Mouse (Mus musculus) midbrain, embryonic 13.5 days (tissue): Measurements from ENCODE around the gene Arl2bp. TPM values are rescaled to one million over a fixed set of nuclear protein-coding genes. Genes with fewer than 3 reads are reported as not detected.
A peak's percentile ranks its signal among the peaks of the same experiment; 100 is the strongest.

ENCODE experiments used
- ATAC-seq: fragments of 200-750 bp; cut with Nextera tagmentation; 2 replicates; pipeline ENCODE4 v1.8.0; 2017; ENCODE audit warnings: mild to moderate bottlenecking, moderate TSS enrichment, moderate library complexity
- H3K27ac ChIP-seq: fragments of 300-500 bp; sonication (generic); 2 replicates; pipeline ENCODE4 v1.5.1; 2015; ENCODE audit warnings: inconsistent platforms, mild to moderate bottlenecking, moderate library complexity
- H3K27me3 ChIP-seq: fragments of 300-500 bp; sonication (generic); 2 replicates; pipeline ENCODE4 v1.6.1; 2015; ENCODE audit warnings: mild to moderate bottlenecking, inconsistent platforms
- H3K36me3 ChIP-seq: fragments of 300-500 bp; sonication (generic); 2 replicates; pipeline ENCODE4 v1.6.1; 2015; ENCODE audit warnings: mild to moderate bottlenecking, inconsistent platforms
- H3K4me1 ChIP-seq: fragments of 300-500 bp; sonication (generic); replicated peaks from 2 replicates; pipeline ENCODE4 v1.6.1; 2015; ENCODE audit warnings: inconsistent platforms
- H3K4me2 ChIP-seq: fragments of 300-500 bp; sonication (generic); replicated peaks from 2 replicates; pipeline ENCODE4 v1.6.1; 2015; ENCODE audit warnings: moderate library complexity, mild to moderate bottlenecking, inconsistent platforms
- H3K4me3 ChIP-seq: fragments of 300-500 bp; sonication (generic); replicated peaks from 2 replicates; pipeline ENCODE4 v1.5.1; 2015; ENCODE audit warnings: mild to moderate bottlenecking, inconsistent platforms
- H3K9ac ChIP-seq: fragments of 300-500 bp; sonication (generic); replicated peaks from 2 replicates; pipeline ENCODE4 v1.6.1; 2015; ENCODE audit warnings: mild to moderate bottlenecking, inconsistent platforms
- H3K9me3 ChIP-seq: fragments of 300-500 bp; sonication (generic); 2 replicates; pipeline ENCODE4 v1.6.1; 2016; ENCODE audit warnings: mild to moderate bottlenecking, inconsistent platforms
- WGBS: fragments of 180-500 bp; shearing (Covaris S2); methylation state at CpG from one replicate; pipeline ENCODE4 v1.1.7; 2015; 5-methylcytosine and 5-hydroxymethylcytosine counted together
- polyA plus RNA-seq: library from polyadenylated mRNA; unstranded; fragments of >200 nt; fragmentation: Nextera tagmentation; extraction: Ambion mirVana; gene quantifications from 2 replicates; pipeline ENCODE4 v1.2.1, GENCODE M21; 2015

Gene Arl2bp
- polyA plus RNA-seq, 1 experiment from 2014 or later = 256 TPM

DNA sequence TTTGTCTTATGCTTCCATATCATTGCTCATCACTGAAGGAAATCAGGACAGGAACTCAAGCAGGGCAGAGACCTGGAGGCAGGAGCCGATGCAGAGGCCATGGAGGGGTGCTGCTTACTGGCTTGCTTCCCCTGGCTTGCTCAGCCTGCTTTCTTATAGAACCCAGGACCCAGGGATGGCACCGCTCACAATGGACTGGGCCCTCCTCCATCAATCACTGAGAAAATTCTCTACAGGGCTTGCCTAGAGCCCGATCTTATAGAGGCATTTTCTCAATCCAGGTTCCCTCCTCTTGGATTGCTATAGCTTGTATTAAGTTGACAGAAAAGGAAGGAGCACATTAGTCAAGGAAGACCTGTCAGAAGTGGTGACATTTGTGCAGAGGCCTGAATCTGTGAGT, 30.2 kb downstream of the Arl2bp start:
- peak overlapping the region; percentile 72; the same call in 1 of the 2 replicates for H3K4me2 ChIP-seq
- H3K4me3 ChIP-seq = peak overlapping the region; percentile 43; the same call in 1 of the 2 replicates
- WGBS = 50% methylated on average over 3 of the region's 3 CpGs

DNA sequence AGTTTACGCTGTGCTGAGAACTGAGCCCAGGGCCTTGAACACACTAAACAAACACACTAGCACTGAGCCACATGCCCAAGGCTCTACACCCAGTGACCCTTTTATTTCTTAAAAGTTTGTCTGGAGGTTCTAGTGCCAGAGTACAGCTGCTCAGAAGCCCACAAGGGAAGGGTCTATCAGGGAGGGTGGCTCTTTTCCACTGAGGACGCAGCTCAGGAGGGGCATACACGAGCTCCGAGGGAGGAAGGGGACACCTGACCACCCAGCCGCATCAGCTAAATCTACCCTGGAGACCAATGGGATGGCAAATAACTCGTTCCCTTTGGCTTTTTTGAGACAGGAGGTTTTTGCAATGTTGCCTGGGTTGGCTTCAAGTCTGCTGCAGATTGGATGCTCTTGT, 31.6 kb downstream of the Arl2bp start:
- H3K27me3 ChIP-seq = peaks cover 51% of the 10 kb centered on the region
- H3K27ac ChIP-seq = no peak overlapping the region
- no peaks in the 10 kb centered on the region for H3K9me3 ChIP-seq
- H3K4me1 ChIP-seq = peaks cover 15% of the 10 kb centered on the region
- no peaks in the 10 kb centered on the region for H3K36me3 ChIP-seq
- 82% methylated on average over 6 of the region's 6 CpGs for WGBS
- H3K9ac ChIP-seq = no peak overlapping the region
- no peak for ATAC-seq
- H3K4me3 ChIP-seq = no peak overlapping the region
- no peak overlapping the region for H3K4me2 ChIP-seq

More for the DNA sequence above, 30.2 kb downstream of the Arl2bp start:
- Histone ChIP-seq H3K9ac (no peak overlapping the region), H3K4me1 (peaks cover 18% of the 10 kb centered on the region), H3K9me3 (no peaks in the 10 kb centered on the region), H3K36me3 (no peaks in the 10 kb centered on the region), H3K27ac (no peak overlapping the region), H3K27me3 (peaks cover 61% of the 10 kb centered on the region)
- ATAC-seq = no peak

DNA sequence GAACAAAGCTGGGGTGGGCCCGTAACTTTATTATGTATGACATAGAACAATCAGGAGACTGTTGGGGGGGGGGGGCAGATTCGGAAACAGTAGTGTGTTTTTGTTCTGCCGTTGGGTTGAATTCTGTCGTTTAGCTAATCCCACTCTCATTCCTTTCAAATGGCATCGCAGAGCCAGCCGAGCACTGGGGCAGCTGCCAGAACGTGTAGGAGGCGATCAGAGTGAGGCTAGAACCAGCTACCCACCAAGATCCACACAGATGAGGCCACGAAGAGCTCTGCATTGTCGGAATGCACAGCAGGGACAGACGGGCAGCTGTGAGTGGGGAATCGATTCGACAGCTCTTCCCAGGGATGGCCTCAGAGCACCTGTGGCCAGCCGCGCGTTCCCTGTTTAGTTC, 33.0 kb downstream of the Arl2bp start:
- H3K4me2 ChIP-seq = no peak overlapping the region
- peaks cover 37% of the 10 kb centered on the region for H3K27me3 ChIP-seq
- H3K9ac ChIP-seq = no peak overlapping the region
- peaks cover 15% of the 10 kb centered on the region for H3K4me1 ChIP-seq
- ATAC-seq = no peak
- H3K27ac ChIP-seq = no peak overlapping the region
- H3K4me3 ChIP-seq = no peak overlapping the region
- H3K9me3 ChIP-seq = no peaks in the 10 kb centered on the region
- no peaks in the 10 kb centered on the region for H3K36me3 ChIP-seq
- WGBS = 56% methylated on average over 16 of the region's 16 CpGs

DNA sequence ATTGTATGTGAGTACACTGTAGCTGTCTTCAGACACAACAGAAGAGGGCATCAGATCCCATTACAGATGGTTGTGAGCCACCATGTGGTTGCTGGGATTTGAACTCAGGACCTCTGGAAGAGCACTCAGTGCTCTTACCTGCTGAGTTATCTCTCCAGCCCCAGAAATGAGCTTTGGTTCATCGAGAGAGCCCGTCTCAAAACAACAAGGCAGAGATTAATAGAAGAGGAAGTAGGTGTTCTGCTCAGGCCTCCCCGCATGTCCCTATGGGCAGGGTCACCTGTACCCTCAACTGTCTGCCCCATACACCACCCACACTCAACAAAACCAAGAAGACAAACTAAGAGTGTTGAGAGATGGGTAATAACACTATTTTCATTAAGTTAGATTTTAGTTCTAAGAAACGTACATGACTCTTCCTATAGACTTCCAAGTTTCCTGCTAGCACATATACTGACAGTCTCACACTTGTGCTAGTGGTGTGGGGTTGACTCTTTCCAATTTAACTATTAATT, 34.1 kb downstream of the Arl2bp start:
- Histone ChIP-seq H3K27me3 (peaks cover 26% of the 10 kb centered on the region), H3K4me1 (peaks cover 8% of the 10 kb centered on the region), H3K4me3 (no peak overlapping the region), H3K9ac (no peak overlapping the region), H3K27ac (no peak overlapping the region), H3K9me3 (no peaks in the 10 kb centered on the region), H3K4me2 (no peak overlapping the region), H3K36me3 (no peaks in the 10 kb centered on the region)
- ATAC-seq = no peak
- WGBS = 87% methylated on average over 4 of the region's 4 CpGs

DNA sequence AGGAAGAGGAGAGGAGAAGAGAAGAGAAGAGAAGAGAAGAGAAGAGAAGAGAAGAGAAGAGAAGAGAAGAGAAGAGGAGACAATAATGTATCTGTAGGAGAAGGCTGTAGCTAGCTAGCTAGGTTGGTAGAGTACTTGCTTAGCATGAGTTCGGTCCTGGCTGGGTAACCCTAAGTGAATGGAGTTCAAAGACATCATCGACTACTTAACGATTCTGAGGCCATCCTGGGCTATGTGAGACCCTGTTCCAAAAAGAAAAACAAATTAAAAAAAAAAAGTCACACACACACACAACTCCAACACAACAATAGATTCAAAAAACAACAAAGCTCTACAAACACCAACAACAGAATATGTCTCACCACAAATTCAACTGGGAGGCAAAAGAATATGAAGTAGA, 35.8 kb downstream of the Arl2bp start:
- Histone ChIP-seq H3K27me3 (peaks cover 15% of the 10 kb centered on the region), H3K4me1 (no peaks in the 10 kb centered on the region), H3K9me3 (no peaks in the 10 kb centered on the region), H3K4me2 (peak overlapping the region; percentile 50; the same call in 1 of the 2 replicates), H3K9ac (no peak overlapping the region), H3K4me3 (no peak overlapping the region), H3K27ac (no peak overlapping the region), H3K36me3 (no peaks in the 10 kb centered on the region)
- 78% methylated on average over 3 of the region's 3 CpGs for WGBS
- ATAC-seq = no peak

DNA sequence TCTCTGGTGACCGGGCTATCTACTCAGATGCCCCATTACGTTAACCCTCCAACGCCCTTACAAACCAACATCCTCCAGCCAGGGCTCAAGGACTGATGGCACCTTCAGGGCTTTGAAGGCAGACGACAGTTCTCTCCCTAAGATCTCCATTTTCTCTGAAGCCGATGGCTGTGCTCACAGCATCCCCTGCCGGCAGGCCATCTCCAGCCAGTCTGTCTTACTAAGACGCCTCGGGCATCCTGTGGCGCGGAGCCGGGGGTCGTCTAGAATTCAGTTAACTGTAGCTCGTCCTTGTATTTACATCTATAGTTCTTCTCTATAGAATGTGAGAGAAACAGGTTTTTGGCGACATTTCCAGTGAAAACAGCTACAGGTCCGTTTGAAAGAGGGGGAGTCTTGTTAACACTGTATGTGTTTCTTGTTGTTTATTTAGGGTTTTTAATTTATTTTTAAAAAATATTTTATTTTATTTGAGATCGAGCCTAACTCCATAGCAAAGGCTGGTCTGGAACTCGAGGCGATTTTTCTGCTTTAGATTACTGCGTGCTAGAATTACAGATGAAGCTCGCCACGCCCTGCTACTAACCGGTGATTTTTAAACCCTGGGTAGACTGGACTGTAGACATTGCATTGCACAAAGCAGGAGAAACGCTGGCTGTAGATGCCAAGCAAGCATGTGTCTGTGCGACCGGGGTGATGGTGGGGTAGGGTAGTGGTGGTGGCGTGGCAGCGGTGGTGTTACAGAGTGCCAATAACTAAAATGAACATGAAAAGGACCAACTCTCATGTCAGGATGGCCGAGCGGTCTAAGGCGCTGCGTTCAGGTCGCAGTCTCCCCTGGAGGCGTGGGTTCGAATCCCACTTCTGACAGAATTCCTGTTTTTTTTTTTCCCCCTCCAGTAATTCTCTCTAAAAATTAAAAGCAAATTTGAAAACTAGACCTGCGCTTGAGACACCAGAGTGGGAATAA, 36.7 kb downstream of the Arl2bp start:
- under 1% methylated on average over 35 of the region's 35 CpGs for WGBS
- no peaks in the 10 kb centered on the region for H3K4me1 ChIP-seq
- H3K36me3 ChIP-seq = no peaks in the 10 kb centered on the region
- peak overlapping the region; percentile 50 for H3K4me2 ChIP-seq
- H3K9me3 ChIP-seq = no peaks in the 10 kb centered on the region
- H3K27me3 ChIP-seq = peaks cover 6% of the 10 kb centered on the region
- peak; percentile 75 for ATAC-seq
- peak overlapping the region; percentile 6; the same call in 1 of the 2 replicates for H3K27ac ChIP-seq
- peak overlapping the region; percentile 35 for H3K4me3 ChIP-seq
- peak overlapping the region; percentile 29; the same call in 1 of the 2 replicates for H3K9ac ChIP-seq

DNA sequence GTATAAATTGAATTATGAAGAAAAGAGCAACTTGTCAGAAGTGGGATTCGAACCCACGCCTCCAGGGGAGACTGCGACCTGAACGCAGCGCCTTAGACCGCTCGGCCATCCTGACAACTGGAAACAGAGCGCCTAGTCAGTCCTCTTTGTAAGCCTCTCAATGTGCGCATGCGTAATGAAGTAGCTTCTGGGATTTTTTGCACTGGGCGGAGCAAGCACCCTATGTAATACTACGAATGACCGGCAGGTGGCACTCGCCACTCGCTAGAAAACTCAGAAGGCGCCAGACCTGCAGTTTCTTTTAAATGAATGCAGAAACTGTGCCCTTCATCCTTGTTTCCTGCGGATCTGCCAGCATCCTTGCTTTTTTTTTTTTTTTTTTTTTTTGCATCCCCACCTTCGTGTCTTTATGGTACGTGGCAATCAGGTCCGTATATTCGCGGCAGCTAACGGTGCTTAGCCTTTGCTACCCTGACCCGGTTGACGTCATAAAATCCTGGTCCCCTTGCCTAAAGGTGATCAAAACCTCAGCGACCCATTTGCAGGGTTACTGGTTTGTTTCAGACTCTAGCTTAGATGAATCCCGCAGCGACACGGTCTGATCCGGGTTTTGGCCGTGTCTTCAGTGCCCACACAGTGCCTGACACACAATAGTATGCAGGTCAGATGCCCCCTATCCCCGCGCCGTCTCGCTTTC, 37.7 kb downstream of the Arl2bp start:
- Histone ChIP-seq H3K4me2 (peak overlapping the region; percentile 60), H3K9ac (peak overlapping the region; percentile 70), H3K36me3 (no peaks in the 10 kb centered on the region), H3K27ac (peak overlapping the region; percentile 72), H3K4me1 (no peaks in the 10 kb centered on the region), H3K4me3 (peak overlapping the region; percentile 51), H3K27me3 (0 out of 2 replicates have a peak, but pooled peaks cover 5% of the 10 kb centered on the region), H3K9me3 (no peaks in the 10 kb centered on the region)
- ATAC-seq = peak; percentile 91
- WGBS = under 1% methylated on average over 35 of the region's 35 CpGs

DNA sequence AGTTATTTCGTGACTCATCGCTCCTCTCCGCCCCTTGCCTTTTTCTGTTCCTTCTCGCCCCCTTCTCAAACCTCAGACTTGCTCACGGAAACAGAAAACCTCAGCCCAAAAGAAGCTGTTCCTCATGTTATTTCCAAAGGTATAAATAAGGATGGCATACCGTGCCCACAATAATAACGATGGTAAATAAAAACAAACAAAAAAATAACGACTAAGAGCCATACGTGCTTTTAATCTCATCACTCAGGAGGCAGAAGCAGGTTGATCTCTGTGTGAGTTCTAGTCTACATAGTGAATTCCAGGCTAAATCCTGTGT, 38.2 kb downstream of the Arl2bp start:
- peak overlapping the region; percentile 60 for H3K4me2 ChIP-seq
- no peaks in the 10 kb centered on the region for H3K36me3 ChIP-seq
- H3K9ac ChIP-seq = peak overlapping the region; percentile 70
- 0 out of 2 replicates have a peak, but pooled peaks cover 5% of the 10 kb centered on the region for H3K27me3 ChIP-seq
- no peak for ATAC-seq
- H3K4me1 ChIP-seq = no peaks in the 10 kb centered on the region
- H3K9me3 ChIP-seq = no peaks in the 10 kb centered on the region
- H3K4me3 ChIP-seq = peak overlapping the region; percentile 51
- H3K27ac ChIP-seq = peak overlapping the region; percentile 72
- WGBS = 17% methylated on average over 9 of the region's 9 CpGs

DNA sequence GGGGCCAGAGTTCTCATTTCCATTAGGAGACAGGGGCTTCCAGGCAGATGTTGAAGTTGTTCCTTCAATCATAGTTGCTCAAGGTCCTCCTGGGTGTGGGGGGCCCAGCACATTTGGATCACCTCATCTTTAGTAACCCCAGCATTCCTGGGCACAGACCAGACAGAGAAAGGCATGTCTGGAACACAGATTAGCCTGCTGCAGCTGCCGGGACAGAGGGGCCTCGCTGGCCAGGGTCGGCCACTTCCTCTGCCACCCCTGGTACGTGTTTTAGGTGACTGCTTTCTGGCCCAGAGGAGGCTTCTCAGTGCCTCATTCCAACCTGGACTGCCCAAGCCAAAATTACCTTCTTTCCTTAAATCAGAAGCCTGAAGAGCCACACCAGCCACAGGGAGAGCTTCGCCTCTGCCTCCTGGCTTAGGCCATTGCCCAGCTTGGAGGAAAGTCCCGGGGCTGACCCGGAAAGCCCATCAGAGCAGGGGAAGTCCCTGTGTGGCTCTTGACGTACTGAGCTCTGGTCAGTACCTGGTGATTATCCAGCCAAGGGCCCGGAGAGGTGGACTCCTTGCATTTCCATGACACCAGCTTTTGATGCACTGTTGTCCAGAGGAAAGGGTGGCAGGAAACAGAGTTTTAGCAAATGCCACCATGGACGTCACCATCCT, 39.3 kb downstream of the Arl2bp start:
- no peaks in the 10 kb centered on the region for H3K4me1 ChIP-seq
- H3K4me3 ChIP-seq = no peak overlapping the region
- H3K36me3 ChIP-seq = no peaks in the 10 kb centered on the region
- no peak overlapping the region for H3K9ac ChIP-seq
- no peaks in the 10 kb centered on the region for H3K9me3 ChIP-seq
- no peak overlapping the region for H3K4me2 ChIP-seq
- no peak overlapping the region for H3K27ac ChIP-seq
- H3K27me3 ChIP-seq = 0 out of 2 replicates have a peak, but pooled peaks cover 5% of the 10 kb centered on the region
- 92% methylated on average over 10 of the region's 10 CpGs for WGBS
- no peak for ATAC-seq

DNA sequence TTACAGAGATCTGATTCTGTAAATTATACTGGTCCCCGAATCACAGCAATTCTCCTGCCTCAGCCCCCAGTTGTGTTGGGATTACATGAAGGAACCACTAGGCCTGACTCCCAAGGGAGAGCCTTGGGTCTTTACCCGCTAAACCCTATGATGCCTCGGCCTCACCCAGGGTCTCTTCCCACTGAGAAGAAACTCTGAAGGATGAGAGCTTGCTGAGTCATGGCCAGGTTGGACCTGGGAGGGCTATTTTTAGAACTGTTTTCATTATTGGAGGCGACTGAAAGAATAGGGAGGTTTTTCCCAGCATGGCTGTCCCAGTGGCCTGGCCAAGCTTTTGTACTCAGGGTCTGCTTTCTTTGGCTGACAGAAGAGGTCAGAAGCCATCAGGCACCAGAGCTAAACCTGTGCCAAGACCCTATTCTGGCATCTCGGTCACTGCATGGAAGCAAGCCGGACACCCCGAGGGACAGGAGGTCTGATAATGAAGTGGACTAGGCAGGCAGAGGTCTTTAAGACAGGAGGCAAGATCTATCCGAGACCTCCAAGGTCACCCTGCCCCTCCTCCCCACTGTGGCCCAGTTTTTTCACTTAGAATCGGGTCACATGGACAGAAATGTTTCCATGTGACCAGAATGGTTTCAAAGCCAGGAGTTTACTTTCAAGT, 40.5 kb downstream of the Arl2bp start:
- H3K4me2 ChIP-seq = no peak overlapping the region
- H3K27me3 ChIP-seq = 0 out of 2 replicates have a peak, but pooled peaks cover 5% of the 10 kb centered on the region
- no peaks in the 10 kb centered on the region for H3K4me1 ChIP-seq
- H3K4me3 ChIP-seq = no peak overlapping the region
- ATAC-seq = no peak
- no peak overlapping the region for H3K27ac ChIP-seq
- H3K9ac ChIP-seq = no peak overlapping the region
- H3K36me3 ChIP-seq = no peaks in the 10 kb centered on the region
- no peaks in the 10 kb centered on the region for H3K9me3 ChIP-seq
- 76% methylated on average over 9 of the region's 9 CpGs for WGBS

DNA sequence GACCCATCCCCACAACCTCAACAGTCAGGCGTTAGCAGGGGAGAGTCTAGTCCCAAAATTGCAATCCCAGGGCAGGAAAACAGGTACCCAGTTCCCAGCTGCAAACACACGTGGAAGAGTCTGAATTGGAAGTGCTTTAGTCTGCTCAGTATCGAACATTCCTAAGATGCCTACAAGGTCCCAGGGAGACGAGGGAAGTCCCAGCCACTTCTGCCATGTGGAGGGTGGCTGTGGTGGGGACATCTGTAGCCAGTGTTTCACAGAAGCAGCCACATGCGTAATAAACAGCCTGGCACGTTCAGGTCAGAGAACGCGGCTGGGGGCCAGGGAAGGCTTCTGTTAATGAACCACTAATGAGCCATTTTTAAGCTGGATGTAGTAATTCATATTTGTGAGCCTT, 43.9 kb downstream of the Arl2bp start:
- Histone ChIP-seq H3K27me3 (0 out of 2 replicates have a peak, but pooled peaks cover 5% of the 10 kb centered on the region), H3K4me3 (no peak overlapping the region), H3K9me3 (no peaks in the 10 kb centered on the region), H3K4me2 (no peak overlapping the region), H3K9ac (no peak overlapping the region), H3K27ac (no peak overlapping the region), H3K36me3 (no peaks in the 10 kb centered on the region), H3K4me1 (no peaks in the 10 kb centered on the region)
- no peak for ATAC-seq
- 54% methylated on average over 8 of the region's 8 CpGs for WGBS
